Mouse (Mus musculus) colon, adult 2 months (tissue): ENCODE data around the gene H2-Ob. TPM values are rescaled to one million over a fixed set of nuclear protein-coding genes. Genes with fewer than 3 reads are reported as not detected.

Experiments
- polyA plus RNA-seq: library from polyadenylated mRNA; depleted of rRNA; stranded (reverse); fragments of >200 nt; gene quantifications from 2 replicates; pipeline ENCODE4 v1.2.3, GENCODE M21; 2012; rRNA removed

The H2-Ob gene
- 6.4 and 7.8 TPM in 2 replicates for polyA plus RNA-seq

DNA sequence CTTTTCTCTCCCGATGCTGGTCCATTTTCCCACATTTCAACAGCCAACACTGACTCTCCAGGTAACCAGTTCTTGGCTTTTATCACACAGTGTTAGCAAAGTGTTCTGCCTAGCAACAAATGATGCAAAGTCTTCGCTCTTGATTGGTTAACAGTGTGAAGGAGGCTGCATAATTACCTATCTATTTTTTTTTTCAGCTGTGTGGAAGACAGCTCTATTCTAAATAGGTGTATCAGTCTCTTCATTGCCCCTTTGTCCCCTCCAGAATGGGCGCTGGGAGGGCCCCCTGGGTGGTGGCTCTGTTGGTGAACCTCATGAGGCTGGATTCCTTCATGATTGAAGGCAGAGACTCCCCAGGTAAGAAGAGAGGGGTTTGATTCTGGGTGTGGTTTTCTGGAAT, at the start of gene H2-Ob:
H2-Ob (plus strand) TSS at position 198 of the 400 bp plus-strand sequence.

DNA sequence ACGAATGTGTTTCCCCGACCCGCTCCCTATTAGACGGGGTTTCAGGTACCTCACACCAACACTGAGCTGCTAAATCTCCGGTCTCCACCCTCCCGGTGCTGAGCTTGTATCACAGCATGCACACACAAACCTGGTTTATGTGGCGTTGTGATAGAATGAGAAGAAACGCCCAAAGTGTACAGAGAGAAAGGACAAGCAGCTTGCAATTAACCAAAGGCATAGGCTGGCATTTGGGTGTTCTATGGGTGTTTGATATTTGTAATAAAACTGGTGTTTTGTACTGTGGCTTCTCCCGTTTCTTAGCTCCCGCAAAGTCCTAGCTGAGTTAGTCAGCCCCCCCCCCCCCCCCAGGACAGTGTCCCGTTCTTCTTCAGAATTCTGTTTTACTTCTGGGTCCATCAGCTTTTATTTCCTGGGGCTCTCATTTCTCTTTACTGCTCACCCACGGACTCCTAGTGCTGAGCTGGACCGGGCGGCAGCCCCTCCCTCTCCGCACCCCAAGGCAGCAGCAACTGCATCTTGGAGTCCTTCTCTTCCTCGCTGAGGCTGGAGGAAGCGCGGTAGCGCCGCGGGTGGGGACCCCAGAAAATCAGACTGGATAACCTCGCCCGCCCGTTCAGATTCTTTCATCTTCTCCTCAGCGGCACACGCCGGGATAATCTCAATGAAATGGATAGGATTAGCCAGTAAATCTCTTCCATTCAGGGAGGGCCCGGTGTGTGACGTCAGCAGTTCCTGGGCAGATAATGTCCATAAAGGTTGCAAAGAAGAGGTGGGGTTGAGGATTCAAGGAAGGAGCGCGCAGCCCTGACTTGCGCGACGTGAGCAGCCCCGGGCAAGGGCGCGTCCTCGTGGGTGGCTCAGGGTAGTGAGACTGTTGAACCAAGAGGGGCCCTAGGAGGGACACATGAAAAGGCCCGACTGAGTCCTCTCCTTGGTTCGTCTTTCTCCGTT, 41.5 kb upstream of the H2-Ob start, which contains the start of gene Psmb8:
Psmb8 (plus strand) TSS at position 781 of the 954 bp plus-strand sequence.

GRCm38 (mm10) chr17:34203444-34203843, 35.3 kb upstream of the H2-Ob start, which contains the start of gene Tap2:
Tap2 (plus strand) TSS chr17:34203527.

GRCm38 (mm10) chr17:34257594-34258375, 19.1 kb downstream of the H2-Ob start, which contains the start of gene H2-Ab1:
H2-Ab1 (plus strand) TSS chr17:34257689.

GRCm38 (mm10) chr17:34287648-34288047, 48.9 kb downstream of the H2-Ob start, which contains the start of gene H2-Aa:
H2-Aa (minus strand) TSS chr17:34287823.

Other genes with a start within 250 kb of the H2-Ob start
- 2,709 and 3,111 TPM in 2 replicates for gene H2-K1, start 238.6 kb upstream of the H2-Ob start, polyA plus RNA-seq
- 80.0 and 97.6 TPM in 2 replicates for gene Ring1, start 214.2 kb upstream of the H2-Ob start, polyA plus RNA-seq
- gene H2-Ke6, start 210.8 kb upstream of the H2-Ob start, polyA plus RNA-seq: 114 and 160 TPM in 2 replicates
- 206 and 248 TPM in 2 replicates for gene Slc39a7, start 207.2 kb upstream of the H2-Ob start, polyA plus RNA-seq
- gene Rxrb, start 207.1 kb upstream of the H2-Ob start, polyA plus RNA-seq: 83.2 and 89.6 TPM in 2 replicates
- gene Col11a2, start 199.5 kb upstream of the H2-Ob start, polyA plus RNA-seq: 1.3 and 1.8 TPM in 2 replicates
- gene H2-Oa, start 146.6 kb upstream of the H2-Ob start, polyA plus RNA-seq: 8.8 and 10.4 TPM in 2 replicates
- 33.6 and 41.0 TPM in 2 replicates for gene H2-DMa, start 119.4 kb upstream of the H2-Ob start, polyA plus RNA-seq
- gene Brd2, start 116.3 kb upstream of the H2-Ob start, polyA plus RNA-seq: 82.1 and 90.7 TPM in 2 replicates
- gene H2-DMb2, start 95.6 kb upstream of the H2-Ob start, polyA plus RNA-seq: 18.1 and 19.6 TPM in 2 replicates
- 38.9 and 63.4 TPM in 2 replicates for gene H2-DMb1, start 85.8 kb upstream of the H2-Ob start, polyA plus RNA-seq
- 27.1 and 29.4 TPM in 2 replicates for gene Tap1, start 51.4 kb upstream of the H2-Ob start, polyA plus RNA-seq
- gene Psmb9, start 51.1 kb upstream of the H2-Ob start, polyA plus RNA-seq: 46.3 and 67.5 TPM in 2 replicates
- 54.9 and 80.3 TPM in 2 replicates for gene Psmb8, start 41.2 kb upstream of the H2-Ob start, polyA plus RNA-seq
- gene Tap2, start 35.4 kb upstream of the H2-Ob start, polyA plus RNA-seq: 37.1 and 41.0 TPM in 2 replicates
- 668 and 781 TPM in 2 replicates for gene H2-Ab1, start 18.8 kb downstream of the H2-Ob start, polyA plus RNA-seq
- gene H2-Aa, start 48.9 kb downstream of the H2-Ob start, polyA plus RNA-seq: 183 and 216 TPM in 2 replicates
- 135 and 141 TPM in 2 replicates for gene H2-Eb1, start 67.0 kb downstream of the H2-Ob start, polyA plus RNA-seq
- gene H2-Eb2, start 86.8 kb downstream of the H2-Ob start, polyA plus RNA-seq: 0.58 and 0.68 TPM in 2 replicates
- 2.4 and 4.6 TPM in 2 replicates for gene Btnl2, start 115.9 kb downstream of the H2-Ob start, polyA plus RNA-seq
- gene Btnl1, start 138.2 kb downstream of the H2-Ob start, polyA plus RNA-seq: 21.4 and 24.2 TPM in 2 replicates
- 0.16 and 0.50 TPM in 2 replicates for gene BC051142, start 159.9 kb downstream of the H2-Ob start, polyA plus RNA-seq
- gene Btnl4, start 238.4 kb downstream of the H2-Ob start, polyA plus RNA-seq: 30.1 and 33.4 TPM in 2 replicates